Mouse (Mus musculus) NIH3T3 (cell line): ENCODE results near the gene Rhpn2.

Source experiments
- DNase-seq: peaks from one replicate; pipeline ENCODE4 v3.0.0-alpha.2; 2012; ENCODE audit warnings: low read depth

Gene Rhpn2

DNA sequence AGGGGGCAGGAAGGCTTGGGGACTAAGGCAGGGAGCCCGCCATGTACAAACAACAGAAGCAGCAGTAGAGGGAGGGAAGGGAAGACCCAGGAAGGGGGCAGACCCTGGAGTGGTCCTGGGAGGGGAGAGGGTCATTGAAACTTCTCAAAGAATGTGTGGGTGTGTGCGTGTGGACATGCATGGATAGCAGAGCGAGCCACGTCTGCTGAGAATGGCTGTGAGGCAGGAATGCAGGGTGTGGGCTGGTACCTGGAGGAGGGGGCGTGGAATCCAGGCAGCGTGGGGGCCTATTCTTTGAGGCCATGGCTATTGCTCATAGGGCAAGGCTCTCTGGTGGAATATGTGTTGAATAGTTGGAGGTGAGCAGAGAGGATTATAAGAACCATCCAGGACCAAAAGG, 54.7 kb downstream of the Rhpn2 start:
- DNase-seq = no peak

DNA sequence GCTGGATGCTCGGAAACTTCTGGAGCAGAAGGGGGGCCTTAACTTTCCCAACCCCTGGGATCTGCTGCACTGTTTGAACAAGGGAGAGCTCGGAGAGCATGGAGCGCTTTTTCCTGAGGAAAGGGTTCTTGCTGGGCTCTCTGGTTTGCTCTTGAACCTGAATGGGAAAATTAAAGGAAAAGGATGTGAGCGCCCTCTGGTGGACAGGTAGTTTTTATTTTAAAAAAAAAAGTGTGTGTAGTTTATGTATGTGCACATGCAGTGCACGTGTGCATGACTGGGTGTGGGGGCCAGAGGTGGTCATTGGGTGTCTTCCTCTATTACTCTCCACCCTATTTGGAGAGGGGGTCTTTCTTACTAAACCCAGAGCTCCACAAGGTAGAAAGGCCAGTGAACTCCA, 59.0 kb downstream of the Rhpn2 start:
- DNase-seq = peak; percentile 65

DNA sequence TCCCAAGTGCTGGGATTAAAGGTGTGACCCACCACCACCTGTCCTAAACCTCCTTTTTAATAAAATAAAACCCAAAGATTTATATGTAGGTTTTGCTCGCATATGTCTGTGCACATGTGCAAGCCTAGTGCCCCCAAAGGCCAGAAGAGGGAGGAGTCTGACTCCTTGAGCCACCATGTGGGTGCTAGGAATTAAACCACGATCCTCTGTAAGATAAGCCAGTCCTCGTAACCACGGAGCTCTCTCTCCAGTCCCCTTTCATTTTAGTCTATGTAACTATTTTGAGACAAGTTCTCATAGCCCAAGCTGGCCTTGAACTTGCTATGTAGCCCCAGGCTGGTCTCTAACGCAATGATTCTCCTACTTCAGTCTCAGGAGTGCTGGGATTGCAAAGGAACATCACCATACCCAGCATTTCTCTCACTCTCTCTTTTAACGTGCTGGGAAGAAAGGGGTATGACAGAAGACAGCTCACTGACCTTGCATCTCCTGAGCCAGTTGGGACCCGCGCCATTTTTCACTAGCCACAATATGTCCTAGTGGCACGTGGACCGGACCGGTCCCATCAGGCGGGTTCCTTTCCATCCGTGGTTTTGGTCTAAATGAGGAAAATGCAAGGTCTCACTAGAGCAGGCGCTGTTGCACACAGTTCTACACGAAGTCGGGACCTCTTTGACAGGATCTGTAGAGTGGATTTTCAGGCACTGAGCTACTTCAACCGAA, 61.9 kb downstream of the Rhpn2 start:
- peak; percentile 34 for DNase-seq

DNA sequence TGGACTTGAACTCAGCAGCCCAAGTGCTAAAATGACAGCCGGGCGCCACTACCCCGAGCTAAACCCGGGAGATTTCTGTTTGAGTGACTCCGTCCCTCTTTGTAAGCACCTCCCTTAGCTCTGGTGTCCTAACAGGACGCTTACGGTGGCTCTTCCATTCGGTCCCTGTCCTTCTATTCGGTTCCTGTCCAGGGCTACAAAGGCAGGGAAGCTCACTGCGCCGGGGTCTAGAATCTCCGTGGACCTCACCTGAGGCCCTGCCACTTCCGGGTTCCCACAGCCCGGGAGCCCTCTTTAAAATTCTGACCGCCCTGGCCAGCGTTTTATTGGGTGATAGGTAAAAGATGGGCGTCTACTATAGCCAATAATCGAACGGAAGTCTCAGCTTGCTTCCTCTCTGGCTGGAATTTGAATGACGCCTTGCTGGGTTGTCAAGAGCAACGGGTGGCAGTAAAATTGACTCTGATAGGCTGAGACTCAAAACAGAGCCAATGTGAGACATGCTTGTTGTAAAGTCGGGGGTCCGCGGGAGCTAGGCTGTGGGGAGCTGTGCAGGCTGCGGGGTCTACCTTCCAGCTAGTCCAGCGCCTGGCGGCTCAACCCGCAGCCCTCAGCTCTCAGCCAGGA, 62.7 kb downstream of the Rhpn2 start, which contains the start of the genes Faap24 and Cep89:
Faap24 (minus strand) TSS at position 295 of the 627 bp plus-strand sequence.
Cep89 (plus strand) TSS at position 494 of the 627 bp plus-strand sequence.
- DNase-seq = peak; percentile 97

DNA sequence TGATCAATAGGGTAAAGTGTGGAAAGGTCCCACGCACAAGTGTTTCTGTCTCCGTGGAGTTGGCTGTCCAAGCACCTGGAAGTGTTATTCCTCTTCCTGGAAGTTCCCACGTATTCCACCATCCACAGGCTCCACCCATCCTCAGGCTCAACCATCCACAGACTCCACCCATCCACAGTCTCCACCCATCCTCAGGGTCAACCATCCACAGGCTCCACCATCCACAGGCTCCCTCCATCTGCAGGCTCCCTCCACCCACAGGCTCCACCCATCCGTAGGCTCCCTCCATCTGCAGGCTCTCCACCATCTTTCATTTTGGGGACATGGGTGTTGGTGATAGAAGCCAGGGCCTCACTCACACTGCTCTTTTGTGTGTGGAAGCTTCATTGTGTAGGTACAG, 67.2 kb downstream of the Rhpn2 start:
- no peak for DNase-seq

DNA sequence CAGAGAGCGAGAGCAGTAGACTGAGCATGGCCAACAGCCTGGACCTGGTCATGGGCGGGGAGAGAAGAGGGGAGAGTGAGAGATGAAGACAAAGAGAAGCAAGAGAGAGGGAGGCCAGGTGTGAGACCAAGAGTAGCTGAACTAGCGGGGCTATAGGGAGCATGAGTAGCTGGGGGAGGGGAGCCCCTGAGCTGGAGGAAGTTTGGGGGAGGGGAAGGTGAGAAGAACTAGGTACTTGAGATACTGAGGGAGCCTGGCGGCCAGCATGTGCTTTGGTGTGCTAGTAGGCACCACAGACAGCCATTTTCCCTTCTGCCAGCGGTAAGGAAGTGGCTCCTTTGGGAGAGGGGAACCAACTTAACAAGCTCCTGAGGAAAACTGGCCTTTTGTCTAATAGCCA, 81.3 kb downstream of the Rhpn2 start:
- no peak for DNase-seq

DNA sequence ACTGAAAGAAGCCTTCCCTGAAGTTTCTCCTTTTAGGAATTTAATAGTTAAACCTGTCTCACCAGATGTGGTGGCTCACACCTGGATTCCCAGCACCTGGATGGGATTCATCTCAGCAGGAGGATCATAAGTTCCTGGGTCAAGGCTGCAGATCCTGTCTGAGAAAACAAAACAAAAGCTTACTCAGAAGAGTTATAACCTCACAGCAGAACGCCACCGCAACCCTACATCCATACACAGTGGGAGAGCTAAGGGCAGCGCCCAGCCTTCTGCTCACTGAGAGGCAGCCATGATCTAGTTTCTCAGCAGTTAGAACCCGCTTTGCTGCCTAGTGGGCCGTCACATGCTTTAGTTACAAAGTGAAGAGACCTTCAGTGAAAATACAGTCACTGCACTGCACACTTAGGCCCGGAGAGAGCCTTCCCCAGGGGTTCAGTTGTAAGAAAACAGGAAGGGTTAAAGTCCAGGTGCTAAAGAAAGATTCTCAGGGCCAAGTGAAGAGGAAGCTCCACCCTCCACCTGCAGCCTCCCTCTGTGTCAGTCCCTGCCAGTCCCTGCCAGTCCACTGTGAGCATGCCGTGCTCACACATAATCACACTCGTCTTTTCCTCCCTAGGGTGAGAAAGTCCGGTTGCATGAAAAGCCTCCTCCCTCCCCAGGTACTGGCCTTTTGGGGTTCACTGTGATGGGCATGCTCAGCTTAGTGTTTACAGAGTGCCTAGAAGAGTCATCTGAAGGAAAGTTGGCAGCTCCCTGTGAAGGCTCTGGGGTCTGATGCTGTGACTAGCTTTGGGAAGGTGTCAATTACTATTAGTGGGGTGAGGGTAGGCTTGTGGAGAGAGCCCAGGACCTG, 82.1 kb downstream of the Rhpn2 start:
- DNase-seq = peak; percentile 9

DNA sequence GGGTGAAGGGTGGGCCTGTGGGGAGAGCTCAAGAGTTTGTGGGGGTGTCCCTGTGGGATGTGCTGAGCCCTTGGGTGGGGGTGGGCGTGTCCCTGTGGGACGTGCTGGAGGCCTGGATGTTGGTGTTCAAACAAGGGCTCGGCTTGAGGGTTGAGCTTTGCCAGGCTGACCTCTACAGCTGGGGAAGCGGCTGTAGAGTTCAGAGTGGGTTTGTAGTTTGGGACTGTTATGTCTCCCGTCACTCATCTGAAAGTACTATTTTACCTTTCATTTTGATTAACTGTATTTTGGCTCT, 82.6 kb downstream of the Rhpn2 start:
- DNase-seq = no peak

DNA sequence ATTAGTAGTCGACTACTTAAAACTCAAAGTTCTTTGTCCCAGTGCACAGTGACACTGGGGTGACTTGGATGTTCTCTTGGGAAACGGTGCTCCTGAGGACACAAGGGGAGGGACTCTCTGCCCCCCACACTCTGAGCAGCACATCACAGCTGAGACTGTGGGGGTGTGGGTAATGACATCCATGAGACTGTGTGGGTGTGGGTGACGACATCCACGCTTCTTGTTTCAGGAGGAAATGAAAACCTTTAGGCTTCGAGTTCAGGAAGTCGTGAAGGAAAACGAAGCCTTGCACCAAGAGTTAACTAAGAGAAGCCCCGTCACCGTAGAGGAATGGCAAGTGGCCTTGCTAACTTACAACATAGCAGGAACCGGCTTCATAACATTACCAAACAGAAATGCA, 89.1 kb downstream of the Rhpn2 start:
- DNase-seq = no peak

DNA sequence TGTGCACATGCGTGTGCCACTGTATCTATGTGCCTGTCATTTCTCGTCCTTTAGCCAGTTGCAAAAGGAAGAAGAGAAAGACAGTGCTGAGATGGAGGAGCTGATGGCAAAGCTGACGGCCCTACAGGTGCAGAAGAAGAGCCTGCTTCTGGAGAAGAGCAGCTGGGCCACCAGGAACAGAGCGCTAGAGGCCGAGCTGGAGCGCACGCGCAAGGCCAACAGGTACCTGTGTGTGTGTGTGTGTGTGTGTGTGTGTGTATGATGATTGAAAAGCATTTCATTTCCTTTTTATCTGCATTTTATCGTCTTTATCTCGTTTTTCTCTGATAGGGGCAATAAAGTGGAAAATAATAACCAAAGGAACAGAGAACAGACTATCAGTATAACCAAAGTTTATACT, 94.2 kb downstream of the Rhpn2 start:
- no peak for DNase-seq

DNA sequence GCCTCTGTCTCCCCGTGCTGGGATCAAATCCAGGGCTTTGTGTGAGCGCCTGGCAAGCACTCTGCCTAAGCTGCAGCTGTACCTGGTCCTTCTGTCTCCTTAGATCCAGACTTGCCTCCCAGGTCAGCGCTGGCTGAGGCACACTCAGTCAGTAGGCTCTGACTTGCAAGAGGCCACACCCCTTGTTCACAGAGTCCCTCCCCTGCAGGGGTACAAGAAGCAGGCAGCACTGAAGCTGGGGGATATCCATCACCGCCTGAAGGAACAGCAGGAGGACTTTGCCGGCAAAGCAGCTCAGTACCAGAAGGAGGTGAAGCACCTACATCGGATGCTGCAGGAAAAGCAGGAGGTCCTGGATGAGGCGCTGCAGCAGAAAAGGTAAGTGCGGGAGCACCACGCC, 101.3 kb downstream of the Rhpn2 start:
- no peak for DNase-seq
